Mouse (Mus musculus) layer of hippocampus, adult 2 months (tissue): ENCODE measurements at regions not wholly inside any gene's neighbourhood (a gene's known extent, or its start where the extent isn't known, plus 50 kb on each side); places are given as distances from the start of the nearest gene placed in this dataset.
"Not testable (repeated sequence)": the region's sequence is repeated elsewhere in the genome, so short reads cannot be mapped to it uniquely, and the experiment has no call there.

Experiments
- DNase-seq, 2 experiments: peaks; one replicate each; pipeline ENCODE4 v3.0.0; 2022; ENCODE audit warnings: low spot score in 2 of 2
- H3K27ac ChIP-seq: fragments of 200-600 bp; 2 replicates; pipeline ENCODE4 v1.8.1; 2022
- H3K4me3 ChIP-seq: fragments of 200-600 bp; 2 replicates; pipeline ENCODE4 v1.8.1; 2022; ENCODE audit warnings: mild to moderate bottlenecking
- CTCF ChIP-seq: fragments of 200-600 bp; conservative IDR thresholded peaks from 2 replicates; pipeline ENCODE4 v1.8.1; 2022; ENCODE audit warnings: antibody characterized with exemption, mild to moderate bottlenecking, moderate library complexity

DNA sequence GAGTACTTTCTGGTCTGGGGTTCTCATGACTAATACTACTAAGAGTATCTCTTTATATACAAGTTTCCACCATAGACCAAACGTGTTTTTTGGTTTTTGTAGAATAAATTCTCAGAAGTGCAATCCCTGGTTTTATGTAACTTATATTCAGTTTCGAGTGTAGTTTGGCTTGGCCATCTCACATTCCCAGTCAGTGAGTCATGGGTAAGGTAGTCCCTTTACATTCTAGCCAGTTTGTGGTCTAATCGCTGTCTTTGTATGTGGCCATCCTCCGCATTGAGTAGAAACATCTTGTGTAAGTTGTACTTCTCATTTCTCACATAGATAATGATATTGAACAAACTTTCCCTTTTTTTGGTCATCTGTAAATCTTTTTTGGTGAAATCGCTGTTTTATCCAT lies 88.3 kb downstream of the Anxa5 start:
- no peak for TF ChIP-seq CTCF
- no peak overlapping the region for H3K27ac ChIP-seq
- no peak overlapping the region for H3K4me3 ChIP-seq
- no peak for DNase-seq

DNA sequence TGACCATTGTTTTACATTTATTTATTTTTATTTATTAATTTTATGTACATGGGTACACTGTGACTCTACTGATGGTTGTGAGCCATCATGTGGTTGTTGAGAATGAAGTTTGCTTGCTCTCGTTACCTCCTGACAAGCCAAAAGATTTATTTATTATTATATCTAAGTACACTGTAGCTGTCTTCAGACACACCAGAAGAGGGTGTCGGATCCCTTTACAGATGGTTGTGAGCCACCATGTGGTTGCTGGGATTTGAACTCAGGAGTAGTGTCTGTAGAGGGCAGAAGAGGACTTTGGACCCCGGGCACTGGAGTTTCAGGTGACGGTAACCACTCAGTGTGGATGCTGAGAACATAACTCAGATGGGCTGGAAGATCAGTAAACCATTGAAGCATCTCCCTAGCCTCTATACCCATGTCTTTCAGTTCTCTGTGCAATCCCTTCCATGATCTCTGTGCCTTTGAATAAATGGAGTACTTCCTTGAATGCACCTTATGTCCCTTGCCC lies 92.2 kb downstream of the Anxa5 start:
- 0 out of 2 replicates have a peak, but pooled peaks have one; percentile 10 for TF ChIP-seq CTCF

DNA sequence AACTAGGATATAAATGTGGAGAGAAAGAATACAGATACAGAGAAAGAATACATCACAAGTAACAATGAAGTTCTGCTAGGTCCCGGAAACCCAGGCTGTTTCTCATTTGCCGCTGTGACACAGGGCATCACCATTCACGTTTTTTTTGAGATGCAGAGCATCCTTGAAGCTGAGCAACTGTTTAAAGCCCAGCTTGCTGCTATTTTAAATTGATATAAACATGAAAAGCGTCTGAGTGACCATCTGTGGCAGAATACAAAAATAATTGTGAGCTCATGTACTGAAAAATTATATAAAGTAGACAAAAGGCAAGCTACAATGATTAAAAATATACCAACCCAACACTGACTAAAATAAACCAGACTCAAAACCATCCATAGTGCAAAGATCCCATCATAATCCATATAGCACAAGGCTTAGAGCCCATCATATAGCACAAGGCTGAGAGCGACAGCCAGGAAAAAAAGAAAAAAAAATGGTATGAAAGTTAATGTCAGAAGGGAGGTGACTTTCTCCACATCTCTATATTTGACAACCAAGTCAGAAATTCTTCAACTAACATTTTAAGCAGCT lies 94.0 kb downstream of the Anxa5 start:
- TF ChIP-seq CTCF, result no peak
- Histone ChIP-seq H3K27ac (peak overlapping the region; percentile 32; the same call in 1 of the 2 replicates), H3K4me3 (no peak overlapping the region)
- peak in 1 of 2 experiments; percentile 47 for DNase-seq

More for the DNA sequence above, 92.2 kb downstream of the Anxa5 start:
- DNase-seq, result no peak
- Histone ChIP-seq H3K4me3 (no peak overlapping the region), H3K27ac (no peak overlapping the region)

DNA sequence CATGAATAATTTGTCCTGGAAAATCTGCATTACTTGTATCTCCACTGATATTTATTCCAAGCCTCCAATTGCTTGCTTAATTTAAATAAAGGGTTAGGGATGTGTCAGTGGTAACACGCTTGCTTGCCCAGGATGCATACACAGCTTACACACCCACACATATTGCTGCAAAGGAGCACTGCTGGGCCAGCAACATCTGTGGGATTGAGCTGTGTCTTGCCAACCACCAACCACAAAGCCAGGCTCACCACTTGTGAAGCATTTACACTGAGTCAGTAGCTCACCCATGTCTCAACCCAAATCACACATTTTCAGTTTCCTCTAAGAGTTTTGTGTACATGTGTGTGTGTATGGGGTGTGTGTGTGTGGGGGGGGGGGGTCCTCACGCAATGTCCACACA lies 100.0 kb downstream of the Anxa5 start:
- TF ChIP-seq CTCF, result no peak
- Histone ChIP-seq H3K4me3 (no peak overlapping the region), H3K27ac (no peak overlapping the region)
- DNase-seq, result no peak

DNA sequence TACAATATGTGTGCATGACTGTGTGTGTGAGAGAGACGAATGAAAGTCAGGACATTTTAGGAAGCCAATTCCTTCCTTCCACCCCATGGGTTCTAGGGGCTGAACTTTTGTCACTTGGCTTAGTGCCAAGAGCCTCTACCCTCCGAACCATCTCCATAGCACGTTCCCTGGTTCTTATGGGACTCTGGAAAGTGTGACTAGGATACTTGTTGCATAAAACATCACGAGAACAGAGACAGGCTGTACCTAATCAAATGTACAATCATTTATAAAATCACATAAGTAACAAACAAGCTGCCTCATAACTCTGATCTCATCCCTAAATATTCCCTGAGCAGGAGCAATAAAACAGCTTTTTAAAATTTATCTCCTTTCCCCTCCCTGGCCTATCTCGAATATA lies 100.8 kb downstream of the Anxa5 start:
- no peak for DNase-seq
- H3K27ac ChIP-seq, result no peak overlapping the region
- no peak for TF ChIP-seq CTCF
- H3K4me3 ChIP-seq, result no peak overlapping the region

DNA sequence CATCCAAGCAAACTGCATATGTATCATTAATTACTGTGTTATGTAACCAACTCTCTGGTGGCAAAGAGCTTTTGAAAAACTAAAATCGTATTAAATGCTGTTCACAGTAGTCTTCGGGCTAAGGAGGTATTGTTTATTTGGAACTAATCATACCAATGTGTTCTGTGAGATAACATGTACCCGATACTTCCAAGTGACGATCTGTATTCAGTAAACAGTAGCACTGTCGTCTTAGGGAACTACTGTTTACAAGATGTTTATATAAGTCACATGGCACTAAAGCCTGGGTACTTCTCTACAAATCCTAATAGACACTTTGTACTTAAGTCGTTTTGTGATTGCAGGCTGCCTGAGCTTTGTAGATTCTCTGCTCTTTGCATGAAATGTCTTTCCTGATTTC lies 114.8 kb downstream of the Anxa5 start:
- TF ChIP-seq CTCF, result no peak

DNA sequence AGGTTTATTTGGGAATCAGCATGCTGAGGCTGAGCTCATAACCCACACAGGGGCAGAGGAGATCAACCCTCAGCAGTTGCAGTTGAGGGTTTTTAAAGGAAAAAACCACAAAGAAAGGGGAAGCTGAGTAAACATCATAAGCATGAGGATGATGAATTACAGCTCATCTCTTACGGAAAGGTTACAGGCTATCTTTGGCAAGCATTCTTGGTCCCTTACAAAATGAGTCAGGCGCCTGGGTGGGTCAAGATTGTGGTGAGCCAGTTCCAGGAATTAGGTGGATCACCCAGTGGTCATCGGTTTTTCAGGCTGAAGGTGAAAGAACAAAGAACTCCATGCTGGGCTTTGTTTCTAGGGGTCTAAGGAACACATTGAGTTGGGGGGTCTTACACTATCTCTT lies 121.5 kb downstream of the Anxa5 start:
- not testable (repeated sequence) for H3K27ac ChIP-seq, H3K4me3 ChIP-seq, DNase-seq

More for the DNA sequence above, 114.8 kb downstream of the Anxa5 start:
- no peak for DNase-seq
- no peak overlapping the region for H3K27ac ChIP-seq
- H3K4me3 ChIP-seq, result no peak overlapping the region

DNA sequence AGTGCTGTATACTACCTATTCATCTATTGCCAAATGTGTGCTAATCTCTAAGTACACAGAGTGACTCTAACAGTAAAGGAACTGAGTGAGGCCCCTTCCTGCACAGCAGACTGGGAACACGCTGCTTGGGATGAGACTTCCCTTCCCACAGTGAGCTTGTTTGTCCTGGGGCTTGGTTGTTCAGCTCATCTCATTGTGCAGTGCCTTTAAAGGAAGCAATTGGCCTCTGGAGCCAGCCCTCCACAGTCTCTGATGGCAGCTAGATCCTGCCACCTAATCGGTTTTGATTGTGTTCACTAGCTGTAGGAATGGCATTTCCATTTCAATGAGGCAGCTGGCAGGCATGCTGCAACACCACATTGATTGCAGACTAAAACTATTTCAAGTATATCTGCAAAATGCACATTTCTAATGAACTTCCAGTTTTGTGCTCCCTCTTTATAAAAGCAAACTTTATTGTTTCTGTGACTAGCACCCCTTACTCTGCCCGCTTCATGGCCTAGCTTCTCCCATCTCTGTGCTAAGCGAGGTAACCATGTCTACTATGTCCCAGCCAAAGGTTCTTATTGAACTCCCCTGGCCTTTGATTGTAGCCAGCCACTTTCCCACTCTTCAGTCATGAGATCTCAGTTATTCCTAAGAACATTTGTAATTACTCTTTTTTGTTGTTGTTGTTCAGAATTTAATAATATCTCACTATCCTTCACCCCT lies 123.5 kb downstream of the Anxa5 start:
- TF ChIP-seq CTCF, result no peak
- H3K27ac ChIP-seq, result peak overlapping the region; percentile 68
- no peak overlapping the region for H3K4me3 ChIP-seq
- DNase-seq, result peak; percentile 19 to 48

DNA sequence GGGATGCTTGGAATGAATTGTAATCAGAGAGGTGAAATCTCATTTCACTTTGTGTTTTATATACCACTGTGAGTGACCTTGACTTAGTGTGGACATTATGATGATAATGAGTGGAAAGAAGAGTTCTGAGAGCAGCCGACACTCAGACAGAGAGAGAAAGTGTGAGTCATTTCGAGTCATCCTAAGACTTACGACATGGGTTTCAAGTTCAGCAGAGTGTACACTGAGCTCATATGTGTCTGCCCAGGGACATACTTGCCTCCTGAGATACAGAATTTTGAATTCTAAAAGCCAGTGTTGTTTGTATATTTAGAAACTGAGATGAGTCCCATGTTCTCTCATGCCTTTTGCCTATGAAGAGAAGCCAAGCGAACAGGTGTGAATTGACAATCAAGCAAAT lies 126.6 kb downstream of the Anxa5 start:
- DNase-seq, result no peak
- Histone ChIP-seq H3K4me3 (no peak overlapping the region), H3K27ac (no peak overlapping the region)
- TF ChIP-seq CTCF, result no peak

DNA sequence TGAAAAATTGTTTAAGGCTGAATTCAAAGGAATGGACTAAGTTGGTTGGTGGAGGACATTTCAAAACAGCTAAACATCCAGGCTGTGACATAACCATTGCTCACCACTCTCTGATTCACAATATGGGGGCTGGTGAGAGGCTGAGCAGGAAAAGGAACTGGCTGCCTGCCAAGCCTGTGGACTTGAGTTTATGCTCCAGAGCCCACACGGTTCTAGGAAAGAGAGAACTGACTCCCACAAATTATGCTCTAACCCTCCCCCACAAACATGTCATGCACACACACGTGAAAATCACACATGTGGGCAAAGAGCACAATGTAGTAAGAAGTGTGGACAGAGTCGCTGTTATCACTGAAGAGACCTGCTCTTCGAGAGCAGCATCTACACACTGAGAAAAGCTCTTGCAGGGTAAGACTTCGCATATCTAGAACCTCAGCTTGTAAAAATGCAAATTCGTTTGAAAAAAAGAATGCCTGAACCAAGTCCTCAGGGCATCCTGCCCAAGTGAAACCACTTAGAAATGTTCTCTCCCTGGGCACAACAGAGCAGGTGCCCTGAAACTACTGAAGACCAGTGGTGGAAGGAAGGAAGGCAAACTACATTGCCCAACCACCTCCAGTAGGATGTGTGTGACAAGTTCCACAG lies 118.9 kb upstream of the Qrfpr start:
- Histone ChIP-seq H3K27ac (no peak overlapping the region), H3K4me3 (no peak overlapping the region)
- peak; percentile 61 to 72 for DNase-seq
- TF ChIP-seq CTCF, result no peak

DNA sequence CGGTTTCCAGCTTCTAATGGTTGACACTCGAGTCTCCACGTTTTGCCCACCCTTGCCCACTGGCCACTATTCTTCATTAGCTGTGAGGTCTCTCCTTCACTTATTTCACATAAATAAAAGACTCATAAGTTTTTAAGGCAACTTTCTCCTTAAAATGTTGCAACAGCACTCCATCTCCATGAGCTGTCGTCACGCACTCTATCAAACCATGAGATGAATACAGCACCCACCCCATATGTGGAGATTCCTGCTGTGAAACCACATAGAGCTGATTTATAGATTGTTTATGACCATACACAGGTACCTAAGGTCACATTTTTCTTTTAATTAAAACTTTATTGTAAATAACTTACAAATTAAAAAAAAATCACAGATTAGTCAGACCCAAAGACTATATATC lies 117.5 kb upstream of the Qrfpr start:
- Histone ChIP-seq H3K27ac (no peak overlapping the region), H3K4me3 (no peak overlapping the region)
- no peak for TF ChIP-seq CTCF
- DNase-seq, result no peak

DNA sequence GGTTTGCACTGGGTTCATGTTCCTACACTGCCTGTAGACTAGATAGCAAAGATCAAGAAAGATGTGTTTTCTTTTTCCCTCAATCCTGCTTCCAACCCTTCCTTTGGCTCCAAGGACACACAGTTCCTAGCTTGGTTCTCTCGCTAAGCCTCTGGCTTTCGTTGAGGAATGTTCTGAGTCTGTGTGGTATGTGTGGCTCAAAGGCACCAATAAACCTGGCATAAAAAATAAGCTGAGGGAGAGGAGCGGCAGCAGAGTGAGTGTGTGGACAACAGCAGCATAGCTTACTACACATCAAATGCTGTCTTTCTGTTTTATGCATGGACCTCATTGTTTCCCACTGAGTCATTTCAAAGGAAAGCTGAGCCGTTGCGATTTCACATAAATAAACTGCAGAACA lies 112.2 kb upstream of the Qrfpr start:
- Histone ChIP-seq H3K4me3 (no peak overlapping the region), H3K27ac (no peak overlapping the region)
- no peak for DNase-seq
- TF ChIP-seq CTCF, result no peak

DNA sequence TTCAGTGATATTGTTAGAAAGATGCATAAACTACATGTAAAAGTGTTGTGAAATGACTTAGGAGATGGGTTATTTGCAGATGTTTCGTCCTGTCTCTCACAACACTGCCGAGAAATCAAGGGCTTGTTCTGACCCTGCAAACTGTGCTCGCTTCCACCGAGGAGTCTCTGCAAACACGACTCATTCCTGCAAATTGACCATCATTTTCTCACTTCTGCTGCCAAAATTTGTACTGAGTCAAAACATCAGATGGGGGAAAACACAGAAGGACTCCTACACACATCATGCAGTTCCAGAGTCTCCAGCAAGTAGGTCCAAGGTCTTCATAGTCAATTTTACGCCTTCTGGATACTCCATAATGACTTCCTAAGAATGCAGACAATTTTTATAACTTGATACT lies 109.9 kb upstream of the Qrfpr start:
- H3K4me3 ChIP-seq, result no peak overlapping the region
- peak overlapping the region; percentile 43; the same call in 1 of the 2 replicates for H3K27ac ChIP-seq
- DNase-seq, result no peak
- TF ChIP-seq CTCF, result no peak
